Mouse (Mus musculus) NIH3T3 (cell line): ENCODE measurements around the gene Kif1bp.

Experiments
- DNase-seq: peaks from one replicate; pipeline ENCODE4 v3.0.0-alpha.2; 2012; ENCODE audit warnings: low read depth

Kif1bp gene

GRCm38 (mm10) chr10:62555705-62556557 is 22.3 kb downstream of the Kif1bp start:
- DNase-seq, result peak; percentile 49

GRCm38 (mm10) chr10:62553611-62554091 is 24.6 kb downstream of the Kif1bp start:
- DNase-seq, result no peak

- DNase-seq, result no peak
These were observed 27.4 kb downstream of the Kif1bp start for GRCm38 (mm10) chr10:62550787-62551300.

- peak; percentile 79 for DNase-seq
These were observed 28.6 kb downstream of the Kif1bp start for GRCm38 (mm10) chr10:62549523-62550166.

GRCm38 (mm10) chr10:62546441-62546840 is 31.8 kb downstream of the Kif1bp start:
- no peak for DNase-seq

- peak; percentile 18 for DNase-seq
These were observed 32.5 kb downstream of the Kif1bp start for GRCm38 (mm10) chr10:62545759-62546158.

- DNase-seq, result no peak
These were observed 33.9 kb downstream of the Kif1bp start for GRCm38 (mm10) chr10:62544316-62544715.

- DNase-seq, result no peak
These were observed 34.9 kb downstream of the Kif1bp start for GRCm38 (mm10) chr10:62543399-62543808.

- no peak for DNase-seq
These were observed 35.3 kb downstream of the Kif1bp start for GRCm38 (mm10) chr10:62542928-62543327.

- DNase-seq, result no peak
These were observed 35.8 kb downstream of the Kif1bp start for GRCm38 (mm10) chr10:62542507-62542906.

GRCm38 (mm10) chr10:62541499-62541898 is 36.8 kb downstream of the Kif1bp start:
- no peak for DNase-seq

GRCm38 (mm10) chr10:62540800-62541199 is 37.5 kb downstream of the Kif1bp start:
- DNase-seq, result no peak

- DNase-seq, result no peak
These were observed 43.7 kb downstream of the Kif1bp start for GRCm38 (mm10) chr10:62534509-62534908.

GRCm38 (mm10) chr10:62532832-62533231 is 45.4 kb downstream of the Kif1bp start:
- peak; percentile 17 for DNase-seq

- no peak for DNase-seq
These were observed 48.1 kb downstream of the Kif1bp start for GRCm38 (mm10) chr10:62530183-62530582.

GRCm38 (mm10) chr10:62527351-62527750 is 50.9 kb downstream of the Kif1bp start, which contains the start of gene Srgn:
TSS of gene Srgn (minus strand) at chr10:62527451.
- no peak for DNase-seq

GRCm38 (mm10) chr10:62522346-62522950 is 55.8 kb downstream of the Kif1bp start:
- no peak for DNase-seq

GRCm38 (mm10) chr10:62521763-62522162 is 56.5 kb downstream of the Kif1bp start:
- no peak for DNase-seq

GRCm38 (mm10) chr10:62520911-62521310 is 57.3 kb downstream of the Kif1bp start:
- DNase-seq, result no peak

GRCm38 (mm10) chr10:62517511-62517910 is 60.7 kb downstream of the Kif1bp start:
- DNase-seq, result no peak

- DNase-seq, result no peak
These were observed 65.4 kb downstream of the Kif1bp start for GRCm38 (mm10) chr10:62512855-62513254.

GRCm38 (mm10) chr10:62511528-62511927 is 66.7 kb downstream of the Kif1bp start:
- no peak for DNase-seq
